Mouse (Mus musculus) bone marrow macrophage, adult 2 months (primary cell): Measurements from ENCODE around the gene Gm20388. TPM values are rescaled to one million over a fixed set of nuclear protein-coding genes. Genes with fewer than 3 reads are reported as not detected.

ENCODE experiments used
- H3K27ac ChIP-seq: 2 replicates; pipeline ENCODE4 v1.5.1; 2012; ENCODE audit warnings: low read depth, low read length; ENCODE audit not compliant: insufficient read depth
- H3K4me1 ChIP-seq: 2 replicates; pipeline ENCODE4 v1.6.1; 2012; ENCODE audit warnings: low read length; ENCODE audit not compliant: control insufficient read depth, insufficient read depth
- H3K4me3 ChIP-seq: 2 replicates; pipeline ENCODE4 v1.5.1; 2012; ENCODE audit warnings: mild to moderate bottlenecking, low read length, moderate library complexity; ENCODE audit not compliant: insufficient read depth
- CTCF ChIP-seq: IDR thresholded peaks from 2 replicates; pipeline ENCODE4 v1.5.1; 2012; ENCODE audit warnings: low read depth, mild to moderate bottlenecking, low read length, moderate library complexity
- POLR2A ChIP-seq: IDR thresholded peaks from 2 replicates; pipeline ENCODE4 v1.6.1; 2012; ENCODE audit warnings: mild to moderate bottlenecking, low read depth, low read length, borderline replicate concordance
- polyA plus RNA-seq: library from polyadenylated mRNA; stranded (reverse); fragments of >200 nt; gene quantifications from 2 replicates; pipeline ENCODE4 v1.2.4, GENCODE M21; 2012; ENCODE audit not compliant: missing spikeins, insufficient read depth, insufficient read length

Gm20388 gene
- polyA plus RNA-seq, 1 experiment = 32.7 TPM

GRCm38 (mm10) chr8:124283644-124284332 lies 4373.1 kb downstream of the Gm20388 start:
- H3K4me1 ChIP-seq = peaks cover 7% of the 10 kb centered on the region
- H3K27ac ChIP-seq = no peak overlapping the region
- TF ChIP-seq POLR2A = no peak
- no peak for TF ChIP-seq CTCF
- H3K4me3 ChIP-seq = no peak overlapping the region

GRCm38 (mm10) chr8:124284333-124284711 lies 4373.7 kb downstream of the Gm20388 start:
- TF ChIP-seq CTCF (no peak), POLR2A (no peak)
- no peak overlapping the region for H3K27ac ChIP-seq
- 0 out of 2 replicates have a peak, but pooled peaks cover 2% of the 10 kb centered on the region for H3K4me1 ChIP-seq
- no peak overlapping the region for H3K4me3 ChIP-seq

- no peak overlapping the region for H3K4me3 ChIP-seq
- TF ChIP-seq POLR2A = no peak
- TF ChIP-seq CTCF = no peak
- no peaks in the 10 kb centered on the region for H3K4me1 ChIP-seq
- no peak overlapping the region for H3K27ac ChIP-seq
These were observed 4374.4 kb downstream of the Gm20388 start for GRCm38 (mm10) chr8:124284984-124285576.

GRCm38 (mm10) chr8:124286461-124287124 lies 4376.0 kb downstream of the Gm20388 start:
- TF ChIP-seq POLR2A = no peak
- no peak for TF ChIP-seq CTCF
- Histone ChIP-seq H3K4me1 (no peaks in the 10 kb centered on the region), H3K27ac (no peak overlapping the region), H3K4me3 (no peak overlapping the region)

- Histone ChIP-seq H3K4me1 (no peaks in the 10 kb centered on the region), H3K4me3 (no peak overlapping the region), H3K27ac (no peak overlapping the region)
- TF ChIP-seq CTCF (no peak), POLR2A (no peak)
These were observed 4377.7 kb downstream of the Gm20388 start for GRCm38 (mm10) chr8:124288215-124288864.

GRCm38 (mm10) chr8:124289481-124290050 lies 4378.9 kb downstream of the Gm20388 start:
- H3K27ac ChIP-seq = no peak overlapping the region
- no peak overlapping the region for H3K4me3 ChIP-seq
- H3K4me1 ChIP-seq = peaks cover under 1% of the 10 kb centered on the region; the same call in 1 of the 2 replicates
- TF ChIP-seq CTCF (no peak), POLR2A (no peak)

- TF ChIP-seq POLR2A = no peak
- TF ChIP-seq CTCF = no peak
- H3K27ac ChIP-seq = no peak overlapping the region
- peaks cover 4% of the 10 kb centered on the region; the same call in 1 of the 2 replicates for H3K4me1 ChIP-seq
- no peak overlapping the region for H3K4me3 ChIP-seq
These were observed 4380.5 kb downstream of the Gm20388 start for GRCm38 (mm10) chr8:124290911-124291691.

GRCm38 (mm10) chr8:124291693-124292092 lies 4381.1 kb downstream of the Gm20388 start:
- Histone ChIP-seq H3K27ac (no peak overlapping the region), H3K4me1 (peaks cover 4% of the 10 kb centered on the region; the same call in 1 of the 2 replicates), H3K4me3 (no peak overlapping the region)
- TF ChIP-seq CTCF = no peak
- no peak for TF ChIP-seq POLR2A

GRCm38 (mm10) chr8:124292965-124293364 lies 4382.3 kb downstream of the Gm20388 start:
- peaks cover 4% of the 10 kb centered on the region; the same call in 1 of the 2 replicates for H3K4me1 ChIP-seq
- H3K27ac ChIP-seq = no peak overlapping the region
- TF ChIP-seq CTCF (no peak), POLR2A (no peak)
- no peak overlapping the region for H3K4me3 ChIP-seq
